Mouse (Mus musculus): ENCODE results near the gene Igsf21.

Igsf21 gene

DNA sequence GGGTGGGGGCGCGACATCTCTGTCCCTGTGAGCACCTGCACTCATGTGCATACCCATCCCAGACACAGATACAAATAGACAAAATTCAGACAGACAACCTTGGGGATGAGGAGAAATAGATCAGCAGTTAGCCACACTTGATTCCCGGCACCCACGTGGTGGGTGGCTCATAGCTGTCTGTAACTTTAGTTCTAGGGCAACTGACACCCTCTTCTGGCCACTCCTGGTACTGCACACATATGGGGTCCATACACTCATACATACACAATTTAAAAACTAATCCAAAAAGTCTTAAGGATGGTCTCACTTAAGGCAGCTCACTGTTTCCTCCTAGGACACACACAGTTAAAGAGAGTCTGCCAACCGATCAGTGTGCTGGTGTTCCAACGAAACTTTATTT lies 178.1 kb downstream of the Igsf21 start:
- no peak for DNase-seq (ENCODE audit: extremely low read depth, low read depth, low spot score)

DNA sequence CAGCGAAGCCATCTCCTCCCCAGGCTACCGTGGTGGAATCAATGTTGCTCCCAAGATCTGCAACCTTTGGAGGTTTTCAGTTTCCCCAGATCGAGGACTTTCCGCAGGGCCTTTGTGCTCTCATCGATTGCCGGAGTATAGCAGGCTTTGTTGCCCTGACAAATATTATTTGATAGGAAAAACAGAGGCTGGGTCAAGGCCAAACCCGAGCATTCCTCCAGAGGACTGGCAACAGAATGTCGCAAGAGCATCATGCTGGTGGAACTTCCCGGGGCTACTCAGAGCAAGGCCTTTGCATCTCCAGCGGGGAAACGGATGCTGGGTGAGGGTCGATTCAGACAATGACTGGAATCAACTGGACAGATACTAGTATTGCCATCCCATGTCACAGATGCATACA lies 180.6 kb downstream of the Igsf21 start:
- no peak for DNase-seq (ENCODE audit: extremely low read depth, low read depth, low spot score)

DNA sequence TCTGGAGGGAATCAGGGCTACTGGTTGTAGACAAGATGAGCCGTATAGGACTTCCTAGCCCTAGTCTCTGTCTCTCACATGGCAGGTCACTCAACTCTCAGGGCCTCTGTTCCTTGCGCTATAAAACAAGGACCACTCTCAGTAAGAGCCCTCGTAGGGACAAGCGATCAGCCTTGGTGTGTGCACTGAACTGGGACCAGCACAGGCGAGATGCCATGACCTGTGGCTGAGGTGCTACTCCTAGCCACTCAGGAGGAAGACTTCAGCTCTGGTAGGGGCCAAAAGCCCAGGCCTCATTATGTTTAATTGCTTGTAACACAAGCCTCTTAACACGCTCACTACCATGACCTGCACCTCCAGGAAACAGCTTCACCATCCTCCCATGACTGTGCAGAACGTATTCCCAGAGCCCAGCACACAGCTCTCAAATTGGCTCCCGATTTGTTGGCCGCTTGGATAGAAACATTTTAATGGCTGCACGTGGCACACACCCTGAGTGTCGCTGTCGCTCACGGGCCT lies 183.4 kb downstream of the Igsf21 start:
- DNase-seq (ENCODE audit: extremely low read depth, low read depth, low spot score): no peak

DNA sequence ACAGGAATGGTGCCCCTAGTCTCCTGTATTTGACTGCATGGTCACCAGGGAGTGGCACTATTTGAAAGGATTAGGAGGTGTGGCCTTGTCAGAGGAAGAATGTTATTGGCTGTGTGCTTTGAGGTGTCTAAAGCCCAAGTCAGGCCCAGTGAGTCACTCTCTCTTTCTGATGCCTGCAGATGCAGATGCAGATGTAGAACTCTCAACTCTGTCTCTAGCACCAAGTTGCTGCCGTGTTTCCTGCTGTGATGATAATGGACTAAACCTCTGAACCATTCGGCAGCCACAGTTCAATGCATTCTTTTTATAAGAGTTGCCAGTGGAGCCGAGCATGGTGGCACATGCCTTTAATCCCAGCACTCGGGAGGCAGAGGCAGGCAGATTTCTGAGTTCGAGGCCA lies 186.3 kb downstream of the Igsf21 start:
- DNase-seq (ENCODE audit: extremely low read depth, low read depth, low spot score): no peak

DNA sequence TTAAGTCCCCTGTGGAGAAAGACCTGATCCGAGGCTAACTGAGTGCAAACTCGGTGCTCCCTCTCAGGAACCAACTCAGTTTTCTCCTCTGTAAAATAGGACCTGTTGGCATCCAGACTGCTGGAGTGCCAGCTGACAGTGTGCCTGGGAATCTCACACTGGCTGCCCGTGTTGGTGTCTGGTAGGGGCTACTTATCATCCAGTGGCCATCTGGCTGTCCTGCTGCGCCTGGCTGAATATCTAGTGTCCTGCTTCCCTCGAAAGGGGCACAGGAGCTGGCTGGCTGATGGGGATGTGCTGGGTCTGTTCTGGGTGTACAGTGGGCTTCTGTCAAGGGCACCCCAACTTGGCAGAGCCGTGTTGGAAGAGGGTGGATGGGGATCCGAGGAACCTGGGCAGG lies 193.5 kb downstream of the Igsf21 start:
- DNase-seq (ENCODE audit: extremely low read depth, low read depth, low spot score): no peak

DNA sequence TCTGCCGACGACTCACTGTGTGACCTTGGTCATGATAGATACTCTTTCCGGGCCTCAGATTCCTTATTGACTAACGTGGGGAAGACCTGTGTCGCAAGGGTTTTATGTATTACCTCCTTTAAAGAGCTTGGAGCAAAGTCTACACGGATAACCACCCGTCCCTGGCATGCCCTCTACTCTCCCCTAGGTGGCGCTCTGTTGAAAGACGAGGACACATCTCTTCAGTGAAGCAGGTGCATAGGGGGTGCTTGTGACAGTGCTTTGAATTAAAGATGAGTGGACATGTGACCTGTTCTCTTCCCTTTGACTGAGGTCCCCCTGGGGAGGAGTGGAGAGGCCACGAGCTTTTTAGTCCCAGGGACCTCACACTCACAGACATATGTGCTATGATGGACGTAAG lies 194.0 kb downstream of the Igsf21 start:
- no peak for DNase-seq (ENCODE audit: extremely low read depth, low read depth, low spot score)

DNA sequence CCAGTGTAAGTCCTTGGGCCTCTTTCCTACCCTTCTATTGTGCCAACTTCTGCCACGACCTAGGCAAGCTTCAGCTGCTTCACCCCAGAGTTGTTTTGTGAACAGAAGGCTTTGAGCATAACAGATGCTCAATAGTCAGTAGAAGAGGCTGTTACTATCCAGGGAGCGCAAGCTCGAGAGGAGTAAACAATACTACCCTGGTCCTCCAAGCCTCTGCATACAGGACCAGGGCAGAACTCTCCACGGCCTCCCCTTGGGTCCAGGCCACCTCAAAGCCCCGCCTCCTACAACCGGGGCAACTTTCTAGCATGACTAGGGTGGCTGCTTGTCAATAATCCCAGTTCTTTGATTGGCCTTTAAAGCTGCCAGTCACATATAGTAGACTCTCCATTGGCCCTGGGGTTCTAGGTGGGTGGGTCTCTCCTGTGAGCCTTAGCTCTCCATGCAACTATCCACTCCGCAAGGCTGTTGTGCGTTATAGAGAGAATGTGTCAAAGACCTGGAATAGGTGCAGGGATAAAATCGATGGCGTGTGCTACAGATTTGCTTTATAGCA lies 198.7 kb downstream of the Igsf21 start:
- no peak for DNase-seq (ENCODE audit: extremely low read depth, low read depth, low spot score)

DNA sequence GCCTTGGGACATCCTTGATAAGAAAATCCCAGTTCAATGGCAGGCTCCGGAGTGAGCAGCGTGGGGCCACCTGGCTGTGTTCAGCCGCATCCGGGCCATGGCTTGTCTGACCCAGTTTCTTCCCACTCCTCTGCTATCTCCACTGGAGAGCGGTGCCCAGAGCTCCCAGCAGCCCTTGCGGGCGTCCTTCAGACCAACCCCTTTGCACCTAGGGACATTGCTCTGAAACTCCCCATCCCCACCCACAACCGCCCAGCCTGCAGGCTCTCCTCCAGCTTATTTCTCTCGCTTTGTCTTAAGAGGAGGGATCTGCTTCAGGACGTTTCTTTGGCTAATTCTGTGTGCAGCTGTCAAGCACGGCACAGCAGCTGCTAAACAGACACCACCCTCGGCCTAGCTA lies 202.6 kb downstream of the Igsf21 start:
- no peak for DNase-seq (ENCODE audit: extremely low read depth, low read depth, low spot score)

DNA sequence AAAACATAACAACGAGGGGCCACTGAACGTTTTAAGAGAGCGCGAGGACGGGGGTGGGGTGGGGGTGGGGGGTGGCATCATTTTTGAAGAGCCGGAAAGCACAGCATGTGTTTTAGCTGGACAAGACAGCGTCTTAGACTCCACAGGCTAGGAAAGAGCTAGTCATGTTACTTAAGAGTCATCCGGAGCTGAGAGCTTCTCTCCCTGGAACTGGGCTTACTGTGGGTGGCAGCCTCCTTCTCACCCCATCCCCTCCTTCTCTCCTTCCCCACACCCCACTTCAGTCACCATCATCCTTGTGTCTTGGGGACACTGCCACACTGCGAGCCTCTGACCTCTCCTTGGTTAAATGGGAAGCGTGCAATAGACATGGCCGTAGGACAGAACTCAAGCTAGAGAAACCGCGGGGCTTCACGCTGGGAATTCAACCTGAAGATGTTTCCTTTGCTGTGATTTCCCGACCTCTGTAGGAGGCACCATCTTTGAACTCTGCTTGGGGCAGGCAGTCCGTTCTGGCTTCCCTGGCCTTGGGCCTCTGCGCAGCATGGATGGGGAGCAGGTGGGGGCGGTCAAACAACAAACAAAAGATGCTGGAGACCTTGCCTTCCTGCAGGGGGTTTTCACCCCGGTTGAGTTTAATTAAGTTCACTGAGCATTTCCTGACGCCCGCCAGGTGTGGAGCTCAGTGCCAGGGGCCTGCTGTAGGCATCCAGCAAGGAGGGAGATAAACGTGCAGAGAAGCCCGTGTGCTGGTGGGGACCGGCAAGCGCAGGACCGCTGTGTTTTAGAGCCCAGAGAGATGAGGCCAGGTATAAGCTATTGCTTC lies 207.8 kb downstream of the Igsf21 start:
- no peak for DNase-seq (ENCODE audit: extremely low read depth, low read depth, low spot score)

DNA sequence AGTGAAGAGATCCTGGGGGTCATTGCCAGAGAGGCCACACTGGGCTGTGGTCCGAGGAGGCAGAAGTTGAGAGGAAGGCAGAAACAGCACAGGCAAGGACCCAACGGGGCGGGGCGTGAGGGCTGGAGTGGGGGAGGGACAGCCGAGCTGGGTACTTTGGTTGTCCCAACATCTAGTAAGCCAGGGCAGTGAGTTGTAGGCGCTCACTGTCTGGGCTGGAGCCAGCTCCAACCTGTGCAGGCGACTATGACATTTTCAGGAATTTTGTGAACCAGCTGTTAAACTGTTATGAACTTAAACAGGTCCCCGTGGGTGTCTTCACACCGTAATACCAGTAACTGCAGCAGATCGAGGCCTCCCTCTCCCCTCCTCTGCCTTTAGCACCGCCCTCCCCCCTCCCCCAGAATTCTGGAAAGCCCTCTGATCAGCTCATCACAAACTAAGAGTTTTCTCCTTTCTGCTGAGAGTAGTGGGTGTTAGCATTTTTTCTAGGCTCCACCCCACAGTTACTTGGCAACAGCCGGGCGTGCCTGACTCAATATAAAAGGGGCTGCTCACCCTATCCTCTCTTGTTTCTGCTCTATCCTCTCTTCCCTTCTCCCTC lies 208.7 kb downstream of the Igsf21 start:
- DNase-seq (ENCODE audit: extremely low read depth, low read depth, low spot score): no peak

DNA sequence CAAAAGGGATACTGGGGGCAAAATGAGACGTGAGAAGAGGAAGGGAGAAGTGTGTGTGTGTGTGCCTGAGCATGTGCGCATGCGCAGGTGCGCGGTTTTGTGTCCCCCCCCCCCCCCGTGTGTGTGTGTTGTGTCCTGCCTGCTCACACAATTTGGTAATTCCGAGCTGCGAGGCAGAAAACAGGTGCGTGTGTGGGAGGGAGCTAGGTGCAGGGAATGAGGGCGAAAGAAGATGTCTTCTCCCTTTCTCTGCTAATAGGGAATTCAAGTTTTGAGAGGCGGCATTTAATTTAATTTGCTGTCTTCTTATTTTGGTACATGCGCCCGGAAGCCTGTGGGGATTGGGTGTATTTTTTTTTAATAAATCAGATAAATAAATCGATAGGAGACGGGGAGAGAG lies 211.4 kb downstream of the Igsf21 start:
- no peak for DNase-seq (ENCODE audit: extremely low read depth, low read depth, low spot score)

DNA sequence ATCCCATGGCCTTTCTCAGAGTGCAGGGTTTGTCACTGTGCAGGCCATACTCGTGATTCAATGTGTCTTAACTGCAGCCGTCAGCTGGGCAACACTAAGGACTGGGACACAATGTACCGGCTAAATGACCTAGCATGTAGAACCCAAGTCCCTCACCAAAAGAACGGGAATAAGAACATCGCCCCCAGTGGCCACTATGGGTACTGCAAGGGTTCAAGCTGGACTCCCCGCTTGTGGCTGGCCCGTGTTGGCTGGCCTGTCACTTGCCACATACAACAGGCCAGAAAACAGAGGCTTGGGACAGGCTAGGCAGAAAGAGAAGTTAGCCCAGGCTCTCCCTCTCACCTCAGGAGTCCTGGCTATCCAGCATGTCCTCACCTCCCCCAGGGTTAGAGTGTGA lies 213.2 kb downstream of the Igsf21 start:
- no peak for DNase-seq (ENCODE audit: extremely low read depth, low read depth, low spot score)

DNA sequence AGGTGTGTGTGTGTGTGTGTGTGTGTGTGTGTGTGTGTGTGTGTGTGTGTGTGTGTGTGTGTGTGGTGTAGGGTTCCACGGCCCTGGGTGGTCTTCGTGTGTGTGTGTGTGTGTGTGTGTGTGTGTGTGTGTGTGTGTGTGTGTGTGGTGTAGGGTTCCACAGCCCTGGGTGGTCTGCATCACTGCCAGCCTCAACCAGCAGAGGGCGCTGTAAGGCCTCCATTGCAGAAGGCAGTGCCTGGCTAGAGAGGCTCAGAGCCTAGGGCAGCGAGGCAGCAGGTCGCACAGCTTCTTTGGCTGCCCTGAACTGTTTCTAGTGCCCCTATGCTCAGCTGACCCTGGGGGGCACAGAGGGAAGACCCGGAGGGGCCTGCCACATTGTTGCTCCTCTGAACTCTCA lies 216.2 kb downstream of the Igsf21 start:
- DNase-seq (ENCODE audit: extremely low read depth, low read depth, low spot score): no peak

DNA sequence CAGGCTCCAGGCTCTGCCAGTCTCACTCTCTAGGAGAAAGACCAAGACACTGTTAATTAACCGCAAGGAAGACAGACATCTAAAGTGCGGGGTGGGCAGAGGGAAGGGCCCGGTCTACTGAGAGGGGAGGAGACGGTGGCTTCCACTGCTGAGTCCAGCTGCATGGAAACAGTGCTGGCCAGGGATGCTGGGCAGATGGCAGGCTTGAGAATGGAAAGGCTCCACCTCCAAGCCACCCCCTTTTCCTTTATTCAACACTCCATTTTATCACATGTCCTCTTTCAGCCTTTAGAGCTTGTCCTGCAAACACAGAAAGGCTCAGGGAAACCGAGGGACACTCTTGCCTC lies 216.6 kb downstream of the Igsf21 start:
- DNase-seq (ENCODE audit: extremely low read depth, low read depth, low spot score): no peak

DNA sequence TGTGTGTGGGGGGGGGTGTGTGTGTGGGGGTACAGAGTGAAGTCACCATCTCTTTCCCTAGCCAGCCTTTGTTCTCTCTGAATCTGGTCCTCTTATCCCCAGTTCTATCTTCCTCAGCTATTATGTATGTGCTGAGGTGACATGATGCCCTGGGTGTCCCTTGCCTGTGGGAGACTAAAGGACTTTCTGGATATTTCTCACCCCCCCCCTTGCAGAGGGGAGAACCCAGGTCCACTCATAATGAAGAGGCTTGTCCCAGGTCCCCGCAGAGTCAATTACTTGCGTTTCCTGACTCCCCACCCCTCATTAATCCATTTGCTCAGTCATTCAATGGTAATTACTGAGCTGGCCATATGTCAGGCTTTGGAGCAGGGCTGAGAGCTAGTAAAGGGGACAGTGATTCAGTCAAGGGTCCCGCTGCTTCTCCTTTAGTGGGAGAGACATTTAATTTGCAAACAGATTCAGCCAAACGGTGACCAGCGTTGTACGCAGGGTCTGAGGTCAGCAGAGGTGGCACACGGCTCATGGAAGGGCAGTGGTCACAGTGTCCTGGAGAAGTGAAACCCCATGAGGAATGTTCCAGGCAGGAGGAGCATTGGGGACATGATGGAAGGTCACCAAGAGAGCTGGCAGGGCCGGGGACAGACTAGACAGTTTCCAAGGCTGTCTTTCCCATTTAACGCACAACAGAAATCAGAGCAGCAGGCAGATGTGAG lies 217.1 kb downstream of the Igsf21 start:
- DNase-seq (ENCODE audit: extremely low read depth, low read depth, low spot score): no peak

DNA sequence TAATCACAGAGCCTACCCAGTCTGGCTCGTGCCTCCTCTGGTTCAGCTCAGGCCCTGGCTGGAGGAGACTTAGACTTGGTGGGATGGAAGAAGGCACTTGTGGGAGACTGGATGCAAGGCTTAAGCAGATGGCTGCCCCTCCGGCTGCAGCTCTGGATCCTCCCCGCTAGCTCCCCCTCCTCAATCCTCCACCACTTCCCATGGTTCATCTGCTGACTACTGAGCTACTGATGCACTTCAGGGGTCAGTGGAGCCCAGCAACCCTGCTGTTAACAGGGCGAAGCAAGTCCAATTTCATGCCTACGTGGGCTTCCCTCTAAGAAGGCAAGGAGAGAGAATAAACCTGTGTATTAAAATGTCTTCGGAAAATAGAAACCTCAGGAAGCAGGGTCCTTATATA lies 222.8 kb downstream of the Igsf21 start:
- DNase-seq (ENCODE audit: extremely low read depth, low read depth, low spot score): no peak

DNA sequence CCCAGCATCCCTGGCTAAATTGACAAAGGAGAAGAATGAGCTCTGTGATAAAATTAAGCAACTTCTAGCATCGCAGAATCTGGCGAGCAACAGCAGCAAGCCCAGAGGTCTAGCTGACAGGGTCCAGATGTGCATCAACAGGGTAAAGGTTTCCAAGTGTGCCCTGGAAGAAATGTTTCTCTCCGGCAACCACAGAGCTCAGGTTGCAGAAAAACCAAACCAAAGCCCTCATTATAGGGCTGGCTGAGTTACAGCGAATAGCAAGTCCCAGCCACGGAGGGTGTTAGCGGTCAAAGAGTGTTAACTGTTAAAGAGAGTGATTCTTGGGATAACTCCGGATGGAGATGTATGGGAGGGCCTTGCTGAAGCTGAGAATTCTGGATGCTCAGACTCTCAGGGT lies 230.7 kb downstream of the Igsf21 start:
- DNase-seq (ENCODE audit: extremely low read depth, low read depth, low spot score): no peak

DNA sequence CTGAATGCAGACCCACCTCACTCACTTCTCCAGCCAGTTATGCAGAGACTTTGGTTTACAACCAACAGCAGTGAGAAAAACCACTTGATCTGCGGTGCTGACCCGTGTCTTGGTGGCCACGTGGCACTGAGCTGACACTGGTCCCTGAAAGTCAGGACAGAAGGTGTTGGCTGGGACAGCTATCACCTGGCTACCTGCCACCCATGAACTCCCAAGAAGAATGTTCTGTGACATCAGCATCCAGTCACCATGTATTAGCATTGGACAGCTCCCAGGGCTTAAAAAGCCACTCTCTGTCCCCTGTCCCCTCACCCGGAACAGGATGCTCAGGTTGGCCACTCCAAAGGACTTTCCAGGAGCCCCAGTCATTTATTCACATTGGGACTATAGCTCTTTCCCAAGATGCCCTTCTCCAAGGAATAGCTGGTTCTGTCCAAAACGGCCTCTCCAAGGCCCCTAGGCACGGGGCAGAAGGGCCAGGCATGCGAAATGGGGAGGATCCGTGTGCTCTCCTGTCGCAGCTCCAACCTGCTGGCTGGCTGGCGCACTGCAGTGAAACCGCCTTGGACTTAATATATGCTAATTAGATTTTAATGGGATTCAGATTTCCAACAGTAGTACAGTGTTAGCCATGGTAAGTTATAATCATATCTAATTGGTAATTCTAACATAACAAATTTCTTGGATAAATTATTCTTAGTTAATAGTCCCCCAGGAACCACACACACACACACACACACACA lies 235.7 kb downstream of the Igsf21 start:
- no peak for DNase-seq (ENCODE audit: extremely low read depth, low read depth, low spot score)

DNA sequence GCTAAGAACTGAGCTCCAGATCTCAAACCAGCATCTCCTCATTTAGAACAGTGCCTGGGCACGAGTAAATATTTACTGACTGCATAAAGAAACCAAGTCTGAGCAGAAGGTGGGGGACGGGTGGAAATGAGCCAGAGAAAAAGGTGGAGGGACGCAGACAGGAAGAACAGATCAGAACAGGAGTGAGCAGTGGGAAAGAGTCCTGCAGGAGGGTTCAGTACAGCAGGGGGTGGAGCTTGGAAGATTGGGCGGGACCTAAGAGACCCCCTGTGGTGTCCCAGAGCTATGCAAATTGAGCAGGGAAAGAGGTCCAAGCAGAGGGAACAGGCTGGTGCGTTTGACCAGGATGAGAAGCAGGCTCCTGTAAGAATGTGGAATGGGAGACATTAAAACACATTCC lies 241.7 kb downstream of the Igsf21 start:
- no peak for DNase-seq (ENCODE audit: extremely low read depth, low read depth, low spot score)

DNA sequence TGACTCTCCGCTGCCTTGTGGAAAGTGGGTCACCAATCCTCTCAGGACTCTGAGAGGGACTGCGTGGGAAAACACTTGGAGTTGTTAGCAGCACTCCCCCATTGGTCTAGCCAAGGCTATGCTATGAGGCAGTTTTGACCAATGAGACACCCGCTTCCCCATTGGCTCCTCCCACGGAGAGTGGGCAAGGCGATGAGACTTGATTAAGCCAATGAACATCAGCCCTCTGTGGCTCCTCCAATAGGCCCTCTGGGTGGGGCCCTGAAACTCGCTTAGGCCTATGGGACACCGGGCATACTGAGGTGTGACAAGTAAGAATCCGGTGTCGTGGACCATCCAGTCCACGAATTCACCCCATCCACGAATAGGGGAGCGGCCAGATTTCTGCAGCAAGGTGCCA lies 242.4 kb downstream of the Igsf21 start:
- DNase-seq (ENCODE audit: extremely low read depth, low read depth, low spot score): no peak

DNA sequence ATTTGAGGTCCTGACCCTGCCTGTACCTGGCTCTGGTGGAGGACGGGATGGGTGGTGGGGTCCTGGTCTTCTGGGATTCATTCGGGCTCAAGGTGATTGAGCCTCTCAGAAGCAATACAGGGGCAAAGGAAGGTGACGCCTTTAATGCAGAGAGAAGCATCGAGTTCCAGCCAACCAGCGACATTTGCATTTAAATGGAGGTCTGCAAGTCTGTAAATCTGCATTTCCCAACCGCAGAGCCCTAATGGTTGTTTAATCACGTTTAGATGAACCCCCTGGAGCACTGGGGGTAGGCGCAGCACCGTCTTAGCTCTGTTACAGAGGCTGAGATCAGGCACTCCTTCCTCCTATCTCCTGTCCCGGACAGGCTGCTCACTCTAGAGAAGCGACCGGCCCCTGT lies 244.5 kb downstream of the Igsf21 start:
- no peak for DNase-seq (ENCODE audit: extremely low read depth, low read depth, low spot score)
